Mouse (Mus musculus): Measurements from ENCODE around the gene Gpr55.

GRCm38 (mm10) chr1:85934560-85934959 is 26.2 kb downstream of the Gpr55 start:
- no peak for TF ChIP-seq CTCF (IDR thresholded peaks at IDR 0.05; ENCODE audit: low read depth, low read length)
- TF ChIP-seq POLR2A (IDR thresholded peaks at IDR 0.05; ENCODE audit: borderline replicate concordance, low read depth, low read length) = no peak

Data from bone marrow macrophage, adult 2 months (primary cell).